Mouse (Mus musculus): ENCODE data around the gene Gm36864. TPM values are rescaled to one million over a fixed set of nuclear protein-coding genes. Genes with fewer than 3 reads are reported as not detected.

Gene Gm36864
- polyA plus RNA-seq, 1 experiment from 2014 or later = not detected

- ATAC-seq (ENCODE audit: insufficient number of reproducible peaks, insufficient read depth, low FRiP score, low read depth) = no peak
These were observed 21.3 kb downstream of the Gm36864 start, which contains the start of gene Acp4 for GRCm38 (mm10) chr7:44257278-44257677. TSS of gene Acp4 (minus strand) at chr7:44257378.

GRCm38 (mm10) chr7:44260410-44260809, 24.4 kb downstream of the Gm36864 start:
- no peak overlapping the region for H3K9ac ChIP-seq (ENCODE audit: low read length)
- peaks cover 0 to 4% of the 10 kb centered on the region in 2 experiments; a peak in 1 of 4 replicates for H3K4me1 ChIP-seq (ENCODE audit: control insufficient read depth in 2 of 2, insufficient read depth in 2 of 2, low read length in 2 of 2)
- H3K4me3 ChIP-seq (ENCODE audit: control insufficient read depth in 1 of 2, insufficient read depth in 1 of 2, low read depth in 1 of 2, low read length in 2 of 2) = no peak overlapping the region
- no peak overlapping the region for H3K4me2 ChIP-seq (ENCODE audit: low read length)
- peaks cover 23% of the 10 kb centered on the region for H3K27me3 ChIP-seq (ENCODE audit: control insufficient read depth, insufficient read depth, low read length)
- ATAC-seq (ENCODE audit: insufficient number of reproducible peaks, insufficient read depth, low FRiP score, low read depth) = no peak
- H3K36me3 ChIP-seq (ENCODE audit: control insufficient read depth, insufficient read depth, low read length) = no peaks in the 10 kb centered on the region
- H3K27ac ChIP-seq (replicated peaks in 1 of 2; ENCODE audit: control insufficient read depth in 1 of 2, insufficient read depth in 1 of 2, low read depth in 2 of 2, low read length in 2 of 2) = no peak overlapping the region
- no peaks in the 10 kb centered on the region for H3K9me3 ChIP-seq (ENCODE audit: control insufficient read depth, low read length)
- WGBS = 69% methylated on average over 6 of the region's 6 CpGs

More at GRCm38 (mm10) chr7:44257278-44257677, 21.3 kb downstream of the Gm36864 start, which contains the start of gene Acp4:
- Histone ChIP-seq H3K27ac (replicated peaks in 1 of 2; ENCODE audit: control insufficient read depth in 1 of 2, insufficient read depth in 1 of 2, low read depth in 2 of 2, low read length in 2 of 2) (no peak within 1 kb of the TSS), H3K4me3 (ENCODE audit: control insufficient read depth in 1 of 2, insufficient read depth in 1 of 2, low read depth in 1 of 2, low read length in 2 of 2) (no peak within 1 kb of the TSS), H3K4me1 (ENCODE audit: control insufficient read depth in 2 of 2, insufficient read depth in 2 of 2, low read length in 2 of 2) (peaks cover 5 to 7% of the 10 kb centered on the region in 2 experiments; a peak in 3 of 4 replicates), H3K9ac (ENCODE audit: low read length) (no peak within 1 kb of the TSS), H3K36me3 (ENCODE audit: control insufficient read depth, insufficient read depth, low read length) (peaks cover 19% of the 10 kb centered on the region), H3K4me2 (ENCODE audit: low read length) (no peak within 1 kb of the TSS), H3K27me3 (ENCODE audit: control insufficient read depth, insufficient read depth, low read length) (peaks cover 3% of the 10 kb centered on the region; the same call in 1 of the 2 replicates), H3K9me3 (ENCODE audit: control insufficient read depth, low read length) (no peaks in the 10 kb centered on the region)
- WGBS = 72% methylated on average over 4 of the region's 4 CpGs

GRCm38 (mm10) chr7:44261147-44261546, 25.2 kb downstream of the Gm36864 start, which contains the start of gene Gm15517:
TSS of gene Gm15517 (plus strand) at chr7:44261447.
- WGBS = 43% methylated on average over 5 of the region's 5 CpGs
- H3K9ac ChIP-seq (ENCODE audit: low read length) = no peak within 1 kb of the TSS
- H3K27ac ChIP-seq (replicated peaks in 1 of 2; ENCODE audit: control insufficient read depth in 1 of 2, insufficient read depth in 1 of 2, low read depth in 2 of 2, low read length in 2 of 2) = no peak within 1 kb of the TSS
- H3K9me3 ChIP-seq (ENCODE audit: control insufficient read depth, low read length) = no peaks in the 10 kb centered on the region
- peaks cover 0 to 4% of the 10 kb centered on the region in 2 experiments; a peak in 1 of 4 replicates for H3K4me1 ChIP-seq (ENCODE audit: control insufficient read depth in 2 of 2, insufficient read depth in 2 of 2, low read length in 2 of 2)
- no peak within 1 kb of the TSS for H3K4me3 ChIP-seq (ENCODE audit: control insufficient read depth in 1 of 2, insufficient read depth in 1 of 2, low read depth in 1 of 2, low read length in 2 of 2)
- no peak within 1 kb of the TSS for H3K4me2 ChIP-seq (ENCODE audit: low read length)
- no peak for ATAC-seq (ENCODE audit: insufficient number of reproducible peaks, insufficient read depth, low FRiP score, low read depth)
- H3K27me3 ChIP-seq (ENCODE audit: control insufficient read depth, insufficient read depth, low read length) = peaks cover 23% of the 10 kb centered on the region
- no peaks in the 10 kb centered on the region for H3K36me3 ChIP-seq (ENCODE audit: control insufficient read depth, insufficient read depth, low read length)

GRCm38 (mm10) chr7:44262791-44263643, 27.0 kb downstream of the Gm36864 start:
- 4% methylated on average over 34 of the region's 34 CpGs for WGBS
- no peaks in the 10 kb centered on the region for H3K9me3 ChIP-seq (ENCODE audit: control insufficient read depth, low read length)
- ATAC-seq (ENCODE audit: insufficient number of reproducible peaks, insufficient read depth, low FRiP score, low read depth) = no peak
- H3K4me1 ChIP-seq (ENCODE audit: control insufficient read depth in 2 of 2, insufficient read depth in 2 of 2, low read length in 2 of 2) = peaks cover 0 to 4% of the 10 kb centered on the region in 2 experiments; a peak in 1 of 4 replicates
- H3K36me3 ChIP-seq (ENCODE audit: control insufficient read depth, insufficient read depth, low read length) = no peaks in the 10 kb centered on the region
- peaks cover 26% of the 10 kb centered on the region for H3K27me3 ChIP-seq (ENCODE audit: control insufficient read depth, insufficient read depth, low read length)
- H3K27ac ChIP-seq (replicated peaks in 1 of 2; ENCODE audit: control insufficient read depth in 1 of 2, insufficient read depth in 1 of 2, low read depth in 2 of 2, low read length in 2 of 2) = no peak overlapping the region
- H3K4me3 ChIP-seq (ENCODE audit: control insufficient read depth in 1 of 2, insufficient read depth in 1 of 2, low read depth in 1 of 2, low read length in 2 of 2) = no peak overlapping the region
- H3K4me2 ChIP-seq (ENCODE audit: low read length) = peak overlapping the region; percentile 33; the same call in 1 of the 2 replicates
- no peak overlapping the region for H3K9ac ChIP-seq (ENCODE audit: low read length)

- Histone ChIP-seq H3K9ac (ENCODE audit: low read length) (no peak overlapping the region), H3K27me3 (ENCODE audit: control insufficient read depth, insufficient read depth, low read length) (peaks cover 25% of the 10 kb centered on the region), H3K4me2 (ENCODE audit: low read length) (no peak overlapping the region), H3K4me1 (ENCODE audit: control insufficient read depth in 2 of 2, insufficient read depth in 2 of 2, low read length in 2 of 2) (peaks cover 0 to 1% of the 10 kb centered on the region in 2 experiments; a peak in 1 of 4 replicates), H3K27ac (replicated peaks in 1 of 2; ENCODE audit: control insufficient read depth in 1 of 2, insufficient read depth in 1 of 2, low read depth in 2 of 2, low read length in 2 of 2) (no peak overlapping the region), H3K36me3 (ENCODE audit: control insufficient read depth, insufficient read depth, low read length) (no peaks in the 10 kb centered on the region), H3K9me3 (ENCODE audit: control insufficient read depth, low read length) (no peaks in the 10 kb centered on the region), H3K4me3 (ENCODE audit: control insufficient read depth in 1 of 2, insufficient read depth in 1 of 2, low read depth in 1 of 2, low read length in 2 of 2) (no peak overlapping the region)
- WGBS = 71% methylated on average over 11 of the region's 11 CpGs
- no peak for ATAC-seq (ENCODE audit: insufficient number of reproducible peaks, insufficient read depth, low FRiP score, low read depth)
These were observed 32.1 kb downstream of the Gm36864 start for GRCm38 (mm10) chr7:44268117-44268516.

GRCm38 (mm10) chr7:44269397-44269796, 33.4 kb downstream of the Gm36864 start:
- H3K9ac ChIP-seq (ENCODE audit: low read length) = no peak overlapping the region
- H3K4me2 ChIP-seq (ENCODE audit: low read length) = no peak overlapping the region
- H3K9me3 ChIP-seq (ENCODE audit: control insufficient read depth, low read length) = no peaks in the 10 kb centered on the region
- no peak overlapping the region for H3K4me3 ChIP-seq (ENCODE audit: control insufficient read depth in 1 of 2, insufficient read depth in 1 of 2, low read depth in 1 of 2, low read length in 2 of 2)
- H3K36me3 ChIP-seq (ENCODE audit: control insufficient read depth, insufficient read depth, low read length) = no peaks in the 10 kb centered on the region
- 78% methylated on average over 2 of the region's 2 CpGs for WGBS
- H3K4me1 ChIP-seq (ENCODE audit: control insufficient read depth in 2 of 2, insufficient read depth in 2 of 2, low read length in 2 of 2) = no peaks in the 10 kb centered on the region
- no peak overlapping the region for H3K27ac ChIP-seq (replicated peaks in 1 of 2; ENCODE audit: control insufficient read depth in 1 of 2, insufficient read depth in 1 of 2, low read depth in 2 of 2, low read length in 2 of 2)
- ATAC-seq (ENCODE audit: insufficient number of reproducible peaks, insufficient read depth, low FRiP score, low read depth) = no peak
- peaks cover 25% of the 10 kb centered on the region for H3K27me3 ChIP-seq (ENCODE audit: control insufficient read depth, insufficient read depth, low read length)

- no peaks in the 10 kb centered on the region for H3K36me3 ChIP-seq (ENCODE audit: control insufficient read depth, insufficient read depth, low read length)
- no peak overlapping the region for H3K4me2 ChIP-seq (ENCODE audit: low read length)
- H3K9me3 ChIP-seq (ENCODE audit: control insufficient read depth, low read length) = no peaks in the 10 kb centered on the region
- no peak overlapping the region for H3K27ac ChIP-seq (replicated peaks in 1 of 2; ENCODE audit: control insufficient read depth in 1 of 2, insufficient read depth in 1 of 2, low read depth in 2 of 2, low read length in 2 of 2)
- H3K27me3 ChIP-seq (ENCODE audit: control insufficient read depth, insufficient read depth, low read length) = peaks cover 33% of the 10 kb centered on the region
- WGBS = 63% methylated on average over 2 of the region's 2 CpGs
- no peaks in the 10 kb centered on the region for H3K4me1 ChIP-seq (ENCODE audit: control insufficient read depth in 2 of 2, insufficient read depth in 2 of 2, low read length in 2 of 2)
- no peak overlapping the region for H3K9ac ChIP-seq (ENCODE audit: low read length)
- H3K4me3 ChIP-seq (ENCODE audit: control insufficient read depth in 1 of 2, insufficient read depth in 1 of 2, low read depth in 1 of 2, low read length in 2 of 2) = no peak overlapping the region
- no peak for ATAC-seq (ENCODE audit: insufficient number of reproducible peaks, insufficient read depth, low FRiP score, low read depth)
These were observed 35.3 kb downstream of the Gm36864 start for GRCm38 (mm10) chr7:44271309-44271708.

Measured in heart, embryonic 14.5 days (tissue).